8 mouse cellular contexts compared by ENCODE assay signal in the genomic region with DNA sequence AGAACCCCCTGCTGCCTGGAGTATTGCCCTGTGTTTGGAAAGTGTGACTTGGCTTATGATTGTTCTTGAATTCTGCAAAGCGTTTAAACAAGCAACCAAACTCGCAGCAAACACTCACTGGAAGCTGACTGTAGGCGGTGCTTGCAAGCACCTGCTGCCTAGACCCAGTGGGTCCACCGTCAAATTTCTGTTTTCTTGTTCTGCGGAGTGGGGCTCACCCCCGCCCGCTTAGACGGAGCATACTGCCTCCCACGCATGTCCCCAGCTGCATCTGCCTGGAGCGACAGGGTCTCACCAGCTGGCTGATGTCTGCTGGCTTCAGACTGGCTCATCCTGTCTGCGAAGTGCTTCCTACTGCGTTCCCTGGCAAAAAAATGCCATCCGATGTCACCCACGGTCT. TPM values are rescaled to one million over a fixed set of nuclear protein-coding genes. Genes with fewer than 3 reads are reported as not detected.
DNase-seq lines count a peak whose midpoint lies in the region; ATAC-seq and TF ChIP-seq lines count a peak whose summit lies in the region.

No protein-coding gene starts in this region.

- intact Hi-C loops in gastrocnemius, postnatal 36 days (cut with DNase I), result loop anchor here (5.0 kb wide), 1 partner anchor 42 kb away; no protein-coding TSS in a partner anchor

- peaks cover 20% of the 10 kb centered on the region for H3K4me1 ChIP-seq in heart, embryonic 15.5 days (replicated peaks)
- H3K4me1 ChIP-seq in kidney, embryonic 16.5 days (ENCODE audit: insufficient read depth, low read length), result peaks cover 44% of the 10 kb centered on the region
- peaks cover 43% of the 10 kb centered on the region for H3K4me1 ChIP-seq in limb, embryonic 12.5 days (replicated peaks)
- peaks cover 16% of the 10 kb centered on the region for H3K4me1 ChIP-seq in midbrain, embryonic 15.5 days
- H3K4me1 ChIP-seq in testis, adult 2 months (ENCODE audit: control insufficient read depth, insufficient read depth, low read length), result peaks cover 12% of the 10 kb centered on the region

- H3K27ac ChIP-seq in heart, embryonic 15.5 days, result no peak overlapping the region; the same call in 1 of the 2 replicates
- H3K27ac ChIP-seq in kidney, embryonic 16.5 days (ENCODE audit: low read length), result peak overlapping the region; percentile 40
- H3K27ac ChIP-seq in limb, embryonic 12.5 days, result peak overlapping the region; percentile 84
- H3K27ac ChIP-seq in midbrain, embryonic 15.5 days, result no peak overlapping the region
- H3K27ac ChIP-seq in testis, adult 2 months (ENCODE audit: control insufficient read depth, insufficient read depth, low read depth, low read length), result no peak overlapping the region

- WGBS in heart, embryonic 15.5 days, result 9% methylated on average over 14 of the region's 14 CpGs
- 6% methylated on average over 14 of the region's 14 CpGs for WGBS in kidney, embryonic 16.5 days
- WGBS in limb, embryonic 12.5 days, result 16% methylated on average over 14 of the region's 14 CpGs
- WGBS in midbrain, embryonic 15.5 days, result 19% methylated on average over 14 of the region's 14 CpGs

- no peaks in the 10 kb centered on the region for H3K36me3 ChIP-seq in heart, embryonic 15.5 days
- H3K36me3 ChIP-seq in kidney, embryonic 16.5 days (ENCODE audit: insufficient read depth, low read length), result no peaks in the 10 kb centered on the region
- no peaks in the 10 kb centered on the region for H3K36me3 ChIP-seq in limb, embryonic 12.5 days
- H3K36me3 ChIP-seq in midbrain, embryonic 15.5 days (replicated peaks), result no peaks in the 10 kb centered on the region
- no peaks in the 10 kb centered on the region for H3K36me3 ChIP-seq in testis, adult 2 months (ENCODE audit: control insufficient read depth, insufficient read depth, low read length)

- TF ChIP-seq CTCF in testis, adult 2 months (IDR thresholded peaks at IDR 0.05; ENCODE audit: control insufficient read depth, insufficient read depth, insufficient replicate concordance, low read depth, low read length), result no peak

- H3K4me3 ChIP-seq in heart, embryonic 15.5 days, result peak overlapping the region; percentile 49
- H3K4me3 ChIP-seq in kidney, embryonic 16.5 days (ENCODE audit: low read length), result peak overlapping the region; percentile 45
- H3K4me3 ChIP-seq in limb, embryonic 12.5 days (replicated peaks), result peak overlapping the region; percentile 34; the same call in 1 of the 2 replicates
- peak overlapping the region; percentile 27 for H3K4me3 ChIP-seq in midbrain, embryonic 15.5 days
- H3K4me3 ChIP-seq in testis, adult 2 months (ENCODE audit: control insufficient read depth, low read depth, low read length), result peak overlapping the region; percentile 77; the same call in 1 of the 2 replicates

- H3K27me3 ChIP-seq in heart, embryonic 15.5 days, result peaks cover 3% of the 10 kb centered on the region; the same call in 1 of the 2 replicates
- 0 out of 2 replicates have a peak, but pooled peaks cover 4% of the 10 kb centered on the region for H3K27me3 ChIP-seq in kidney, embryonic 16.5 days (ENCODE audit: insufficient read depth, low read length)
- H3K27me3 ChIP-seq in limb, embryonic 12.5 days, result no peaks in the 10 kb centered on the region
- 0 out of 2 replicates have a peak, but pooled peaks cover 3% of the 10 kb centered on the region for H3K27me3 ChIP-seq in midbrain, embryonic 15.5 days (replicated peaks)
- no peaks in the 10 kb centered on the region for H3K27me3 ChIP-seq in testis, adult 2 months (ENCODE audit: control insufficient read depth, insufficient read depth, low read length)

- H3K9me3 ChIP-seq in heart, embryonic 15.5 days (replicated peaks), result no peaks in the 10 kb centered on the region
- H3K9me3 ChIP-seq in kidney, embryonic 16.5 days (ENCODE audit: low read length), result no peaks in the 10 kb centered on the region
- H3K9me3 ChIP-seq in limb, embryonic 12.5 days, result no peaks in the 10 kb centered on the region
- H3K9me3 ChIP-seq in midbrain, embryonic 15.5 days, result no peaks in the 10 kb centered on the region

- peak; percentile 39; the same call in 1 of the 2 replicates for ATAC-seq in common myeloid progenitor, adult 5-6 weeks (replicated peaks; ENCODE audit: low read depth, poor library complexity, severe bottlenecking)
- no peak for ATAC-seq in heart, embryonic 15.5 days (replicated peaks; ENCODE audit: insufficient number of reproducible peaks, insufficient read depth, low FRiP score, low read depth)
- peak; percentile 64 for ATAC-seq in kidney, embryonic 16.5 days (ENCODE audit: low FRiP score, low TSS enrichment)
- ATAC-seq in limb, embryonic 12.5 days (ENCODE audit: insufficient number of reproducible peaks, insufficient read depth, low FRiP score, low TSS enrichment, low read depth), result no peak
- 0 out of 2 replicates have a peak, but pooled peaks have one; percentile 30 for ATAC-seq in midbrain, embryonic 15.5 days (replicated peaks)

- no peak for TF ChIP-seq POLR2A in testis, adult 2 months (IDR thresholded peaks at IDR 0.05; ENCODE audit: control insufficient read depth, low read depth, low read length)

- peak overlapping the region; percentile 84 for H3K4me2 ChIP-seq in heart, embryonic 15.5 days
- H3K4me2 ChIP-seq in kidney, embryonic 16.5 days (replicated peaks; ENCODE audit: low read depth, low read length), result peak overlapping the region; percentile 77
- peak overlapping the region; percentile 64 for H3K4me2 ChIP-seq in limb, embryonic 12.5 days
- peak overlapping the region; percentile 56 for H3K4me2 ChIP-seq in midbrain, embryonic 15.5 days

- no peak overlapping the region; the same call in 1 of the 2 replicates for H3K9ac ChIP-seq in heart, embryonic 15.5 days
- peak overlapping the region; percentile 39 for H3K9ac ChIP-seq in kidney, embryonic 16.5 days (replicated peaks; ENCODE audit: low read length)
- H3K9ac ChIP-seq in limb, embryonic 12.5 days (replicated peaks), result no peak overlapping the region
- no peak overlapping the region; the same call in 1 of the 2 replicates for H3K9ac ChIP-seq in midbrain, embryonic 15.5 days

- peak; percentile 36 for DNase-seq in MN1 (ENCODE audit: low spot score)
- DNase-seq in gastrocnemius, postnatal 36 days, result no peak

RNA-seq across cellular contexts. Expression of gene Pgpep1l, which starts 0.5 kb away (rescaled TPM):
- not detected in 2 replicates for total RNA-seq in common myeloid progenitor, adult 5-6 weeks (2017)
- polyA plus RNA-seq in heart, embryonic 15.5 days (2015; fragmentation: Nextera tagmentation; extraction: Ambion mirVana), result 0.25 and 0.44 TPM in 2 replicates
- polyA plus RNA-seq in kidney, embryonic 16.5 days (2015; fragmentation: Nextera tagmentation; extraction: Ambion mirVana), result not detected in 2 replicates
- polyA plus RNA-seq in limb, embryonic 12.5 days (2016; fragmentation: Nextera tagmentation; extraction: Ambion mirVana), result not detected in 2 replicates
- polyA plus RNA-seq in midbrain, embryonic 15.5 days (2015; fragmentation: Nextera tagmentation; extraction: Ambion mirVana), result not detected in 2 replicates
- 0.11 and 0.51 TPM in 2 replicates for polyA plus RNA-seq in testis, adult 2 months (2012; rRNA removed)
- 1 to 10 TPM; 4.6 to 5.4 TPM for total RNA-seq in gastrocnemius, postnatal 36 days (2021)

RNA-seq across cellular contexts. Expression of gene Fam169b, which starts 9.1 kb away (rescaled TPM):
- total RNA-seq in common myeloid progenitor, adult 5-6 weeks (2017), result 0.55 TPM in 1 of 2 replicates, not detected in the other
- polyA plus RNA-seq in heart, embryonic 15.5 days (2015; fragmentation: Nextera tagmentation; extraction: Ambion mirVana), result 1.0 and 10.5 TPM in 2 replicates
- polyA plus RNA-seq in kidney, embryonic 16.5 days (2015; fragmentation: Nextera tagmentation; extraction: Ambion mirVana), result 1.1 and 1.5 TPM in 2 replicates
- 1.6 and 1.8 TPM in 2 replicates for polyA plus RNA-seq in limb, embryonic 12.5 days (2016; fragmentation: Nextera tagmentation; extraction: Ambion mirVana)
- 0.15 TPM in 1 of 2 replicates, not detected in the other for polyA plus RNA-seq in midbrain, embryonic 15.5 days (2015; fragmentation: Nextera tagmentation; extraction: Ambion mirVana)
- 0.63 and 0.78 TPM in 2 replicates for polyA plus RNA-seq in testis, adult 2 months (2012; rRNA removed)
- under 1 TPM; 0.10 to 0.48 TPM for total RNA-seq in gastrocnemius, postnatal 36 days (2021)

Comparison
In these comparisons a context has a peak if more than half of its experiments do, and no peak if none do; other contexts are left out.
1. ATAC-seq: peak in common myeloid progenitor, adult 5-6 weeks (single experiment), kidney, embryonic 16.5 days (single experiment) and midbrain, embryonic 15.5 days (single experiment); none in heart, embryonic 15.5 days (single experiment) and limb, embryonic 12.5 days (single experiment).
2. H3K27ac ChIP-seq: peak in kidney, embryonic 16.5 days (single experiment) and limb, embryonic 12.5 days (single experiment); none in heart, embryonic 15.5 days (single experiment), midbrain, embryonic 15.5 days (single experiment) and testis, adult 2 months (single experiment).
3. H3K4me3 ChIP-seq: peak in every context shown above with its lines; median percentile 77 in testis, adult 2 months; 49 in heart, embryonic 15.5 days; 45 in kidney, embryonic 16.5 days; 34 in limb, embryonic 12.5 days; 27 in midbrain, embryonic 15.5 days.
4. Peak in every context shown above with its lines, with median percentiles within 50 percentile points of each other: H3K4me2 ChIP-seq.